Mouse (Mus musculus) ZHBTc4 (cell line): ENCODE results near the gene Flywch2.
A peak's percentile ranks its signal among the peaks of the same experiment; 100 is the strongest.

ENCODE experiments used
- DNase-seq: peaks from one replicate; pipeline ENCODE4 v3.0.0-alpha.2; 2011; ENCODE audit warnings: low read depth, low spot score

Flywch2 gene

GRCm38 (mm10) chr17:23748631-23749391 is 37.1 kb downstream of the Flywch2 start:
- DNase-seq = peak; percentile 92

- no peak for DNase-seq
Measured at GRCm38 (mm10) chr17:23748026-23748425, 37.9 kb downstream of the Flywch2 start.

GRCm38 (mm10) chr17:23747471-23747870 is 38.4 kb downstream of the Flywch2 start:
- no peak for DNase-seq

GRCm38 (mm10) chr17:23746767-23747166 is 39.1 kb downstream of the Flywch2 start:
- DNase-seq = no peak

GRCm38 (mm10) chr17:23746311-23746710 is 39.6 kb downstream of the Flywch2 start:
- DNase-seq = peak; percentile 60

- DNase-seq = no peak
Measured at GRCm38 (mm10) chr17:23745301-23746251, 40.3 kb downstream of the Flywch2 start, which contains the start of gene Kremen2. Gene Kremen2 (minus strand): TSS chr17:23745833.

- no peak for DNase-seq
Measured at GRCm38 (mm10) chr17:23744651-23745050, 41.2 kb downstream of the Flywch2 start.

GRCm38 (mm10) chr17:23744076-23744475 is 41.8 kb downstream of the Flywch2 start:
- DNase-seq = no peak

GRCm38 (mm10) chr17:23742941-23743340 is 42.9 kb downstream of the Flywch2 start:
- peak; percentile 69 for DNase-seq

- peak; percentile 75 for DNase-seq
Measured at GRCm38 (mm10) chr17:23742210-23742793, 43.6 kb downstream of the Flywch2 start.

GRCm38 (mm10) chr17:23741359-23742209 is 44.3 kb downstream of the Flywch2 start:
- DNase-seq = no peak

- no peak for DNase-seq
Measured at GRCm38 (mm10) chr17:23740598-23741021, 45.3 kb downstream of the Flywch2 start, which contains the start of gene Paqr4. Gene Paqr4 (minus strand): TSS chr17:23740867.

GRCm38 (mm10) chr17:23740136-23740584 is 45.7 kb downstream of the Flywch2 start:
- DNase-seq = peak; percentile 92

GRCm38 (mm10) chr17:23739202-23740135 is 46.4 kb downstream of the Flywch2 start:
- DNase-seq = no peak

GRCm38 (mm10) chr17:23738836-23739201 is 47.1 kb downstream of the Flywch2 start:
- no peak for DNase-seq

- DNase-seq = no peak
Measured at GRCm38 (mm10) chr17:23737493-23738445, 48.1 kb downstream of the Flywch2 start.

- no peak for DNase-seq
Measured at GRCm38 (mm10) chr17:23734341-23734740, 51.5 kb downstream of the Flywch2 start.

- DNase-seq = no peak
Measured at GRCm38 (mm10) chr17:23730441-23730840, 55.4 kb downstream of the Flywch2 start.
